Mouse (Mus musculus) MEL (cell line): ENCODE results near the gene Ptpdc1.

Experiments used
- CHD2 ChIP-seq: IDR thresholded peaks from 2 replicates; pipeline ENCODE4 v1.6.1; 2011; ENCODE audit warnings: low read length, improper control_type of control experiment
- CTCF ChIP-seq, 3 experiments: IDR thresholded peaks in 2 of 3; conservative IDR thresholded peaks in 1 of 3; 2 replicates each; pipeline ENCODE4 v1.5.1; 2011 to 2012; ENCODE audit warnings: low read length in 3 of 3, low read depth in 2 of 3, mild to moderate bottlenecking in 2 of 3, improper control_type of control experiment in 1 of 3, inconsistent platforms in 1 of 3, mixed read lengths in 1 of 3, moderate library complexity in 1 of 3; ENCODE audit not compliant: control insufficient read depth in 1 of 3, insufficient read depth in 1 of 3, poor library complexity in 1 of 3, severe bottlenecking in 1 of 3
- GABPA ChIP-seq: IDR thresholded peaks from 2 replicates; pipeline ENCODE4 v1.6.1; 2012; ENCODE audit warnings: low read depth, mild to moderate bottlenecking, inconsistent platforms, low read length, improper control_type of control experiment, moderate library complexity
- HCFC1 ChIP-seq: IDR thresholded peaks from 2 replicates; pipeline ENCODE4 v1.6.1; 2012; ENCODE audit warnings: low read depth, mild to moderate bottlenecking, inconsistent platforms, low read length, improper control_type of control experiment, moderate library complexity
- MEF2A ChIP-seq: IDR thresholded peaks from 2 replicates; pipeline ENCODE4 v1.6.1; 2014; ENCODE audit warnings: low read depth, mild to moderate bottlenecking, inconsistent platforms, low read length, improper control_type of control experiment; ENCODE audit not compliant: poor library complexity, insufficient replicate concordance, severe bottlenecking; ENCODE audit errors: extremely low read depth
- NELFE ChIP-seq: IDR thresholded peaks from 2 replicates; pipeline ENCODE4 v1.6.1; 2011; ENCODE audit warnings: low read depth, low read length, improper control_type of control experiment
- NRF1 ChIP-seq: IDR thresholded peaks from 2 replicates; pipeline ENCODE4 v1.6.1; 2014; ENCODE audit warnings: low read depth, mild to moderate bottlenecking, inconsistent platforms, low read length, improper control_type of control experiment, moderate library complexity; ENCODE audit not compliant: poor library complexity, insufficient read depth, severe bottlenecking
- RAD21 ChIP-seq: IDR thresholded peaks from 2 replicates; pipeline ENCODE4 v1.6.1; 2011; ENCODE audit warnings: mild to moderate bottlenecking, low read depth, low read length, improper control_type of control experiment
- SIN3A ChIP-seq: IDR thresholded peaks from 2 replicates; pipeline ENCODE4 v1.6.1; 2012; ENCODE audit warnings: low read length, improper control_type of control experiment, inconsistent platforms

- peak; percentile 73 for TF ChIP-seq RAD21
- no peak for TF ChIP-seq MEF2A
- TF ChIP-seq CTCF (IDR thresholded peaks at IDR 0.05 in 2 of 3, conservative IDR thresholded peaks at IDR 0.05 in 1 of 3; ENCODE audit: control insufficient read depth in 1 of 3, insufficient read depth in 1 of 3, low read depth in 2 of 3, low read length in 3 of 3, poor library complexity in 1 of 3, severe bottlenecking in 1 of 3), result peak; percentile 75 to 99 (median 87)
- TF ChIP-seq NRF1, result no peak
- TF ChIP-seq HCFC1, result 0 out of 2 replicates have a peak, but pooled peaks have one; percentile 14
- TF ChIP-seq SIN3A, result no peak
- TF ChIP-seq CHD2, result no peak
- TF ChIP-seq GABPA, result no peak
- no peak for TF ChIP-seq NELFE
Observed at GRCm38 (mm10) chr13:48650615-48651014, 25.2 kb upstream of the Ptpdc1 start.
